Mouse (Mus musculus): ENCODE data around the gene Gm5868. TPM values are rescaled to one million over a fixed set of nuclear protein-coding genes. Genes with fewer than 3 reads are reported as not detected.

The Gm5868 gene
- 0.15 TPM in 2 replicates for polyA plus RNA-seq (2014; fragmentation: Nextera tagmentation; extraction: Ambion mirVana)

GRCm38 (mm10) chr5:72587192-72587681, at the start of gene Gm5868:
TSS of gene Gm5868 (minus strand) at chr5:72587551.
- H3K4me2 ChIP-seq (ENCODE audit: low read length), result peak within 1 kb of the TSS; percentile 78
- H3K4me3 ChIP-seq (ENCODE audit: control insufficient read depth in 1 of 2, insufficient read depth in 1 of 2, low read depth in 1 of 2, low read length in 2 of 2), result peak within 1 kb of the TSS; percentile 43 to 45
- no peaks in the 10 kb centered on the region for H3K9me3 ChIP-seq (ENCODE audit: control insufficient read depth, low read length)
- H3K27ac ChIP-seq (replicated peaks in 1 of 2; ENCODE audit: control insufficient read depth in 1 of 2, insufficient read depth in 1 of 2, low read depth in 2 of 2, low read length in 2 of 2), result no peak within 1 kb of the TSS
- H3K36me3 ChIP-seq (ENCODE audit: control insufficient read depth, insufficient read depth, low read length), result no peaks in the 10 kb centered on the region
- peaks cover 25% of the 10 kb centered on the region for H3K27me3 ChIP-seq (ENCODE audit: control insufficient read depth, insufficient read depth, low read length)
- H3K4me1 ChIP-seq (ENCODE audit: control insufficient read depth in 2 of 2, insufficient read depth in 2 of 2, low read length in 2 of 2), result peaks cover 0 to 7% of the 10 kb centered on the region in 2 experiments; a peak in 1 of 4 replicates
- no peak for ATAC-seq (ENCODE audit: insufficient number of reproducible peaks, insufficient read depth, low FRiP score, low read depth)
- 2% methylated on average over 37 of the region's 38 CpGs for whole genome bisulfite sequencing
- 0 out of 2 replicates have a peak within 1 kb of the TSS, but pooled peaks have one; percentile 21 for H3K9ac ChIP-seq (ENCODE audit: low read length)

GRCm38 (mm10) chr5:72636576-72636975, 49.2 kb upstream of the Gm5868 start:
- Histone ChIP-seq H3K27me3 (ENCODE audit: control insufficient read depth, insufficient read depth, low read length) (no peaks in the 10 kb centered on the region), H3K9me3 (ENCODE audit: control insufficient read depth, low read length) (no peaks in the 10 kb centered on the region), H3K27ac (replicated peaks in 1 of 2; ENCODE audit: control insufficient read depth in 1 of 2, insufficient read depth in 1 of 2, low read depth in 2 of 2, low read length in 2 of 2) (no peak overlapping the region), H3K4me3 (ENCODE audit: control insufficient read depth in 1 of 2, insufficient read depth in 1 of 2, low read depth in 1 of 2, low read length in 2 of 2) (no peak overlapping the region), H3K36me3 (ENCODE audit: control insufficient read depth, insufficient read depth, low read length) (no peaks in the 10 kb centered on the region), H3K4me1 (ENCODE audit: control insufficient read depth in 2 of 2, insufficient read depth in 2 of 2, low read length in 2 of 2) (no peaks in the 10 kb centered on the region), H3K9ac (ENCODE audit: low read length) (no peak overlapping the region), H3K4me2 (ENCODE audit: low read length) (no peak overlapping the region)
- 76% methylated on average over 3 of the region's 3 CpGs for WGBS
- ATAC-seq (ENCODE audit: insufficient number of reproducible peaks, insufficient read depth, low FRiP score, low read depth), result no peak

- no peak overlapping the region for H3K27ac ChIP-seq (replicated peaks in 1 of 2; ENCODE audit: control insufficient read depth in 1 of 2, insufficient read depth in 1 of 2, low read depth in 2 of 2, low read length in 2 of 2)
Measured at GRCm38 (mm10) chr5:72636122-72636521, 48.8 kb upstream of the Gm5868 start.

GRCm38 (mm10) chr5:72634791-72635271, 47.5 kb upstream of the Gm5868 start:
- Histone ChIP-seq H3K9me3 (ENCODE audit: control insufficient read depth, low read length) (no peaks in the 10 kb centered on the region), H3K4me2 (ENCODE audit: low read length) (no peak overlapping the region), H3K4me1 (ENCODE audit: control insufficient read depth in 2 of 2, insufficient read depth in 2 of 2, low read length in 2 of 2) (no peaks in the 10 kb centered on the region), H3K27ac (replicated peaks in 1 of 2; ENCODE audit: control insufficient read depth in 1 of 2, insufficient read depth in 1 of 2, low read depth in 2 of 2, low read length in 2 of 2) (no peak overlapping the region), H3K27me3 (ENCODE audit: control insufficient read depth, insufficient read depth, low read length) (no peaks in the 10 kb centered on the region), H3K4me3 (ENCODE audit: control insufficient read depth in 1 of 2, insufficient read depth in 1 of 2, low read depth in 1 of 2, low read length in 2 of 2) (no peak overlapping the region), H3K36me3 (ENCODE audit: control insufficient read depth, insufficient read depth, low read length) (no peaks in the 10 kb centered on the region), H3K9ac (ENCODE audit: low read length) (no peak overlapping the region)
- no peak for ATAC-seq (ENCODE audit: insufficient number of reproducible peaks, insufficient read depth, low FRiP score, low read depth)
- 71% methylated on average over 9 of the region's 9 CpGs for WGBS

More at GRCm38 (mm10) chr5:72636122-72636521, 48.8 kb upstream of the Gm5868 start:
- no peaks in the 10 kb centered on the region for H3K4me1 ChIP-seq (ENCODE audit: control insufficient read depth in 2 of 2, insufficient read depth in 2 of 2, low read length in 2 of 2)
- 45% methylated on average over 3 of the region's 3 CpGs for WGBS
- no peaks in the 10 kb centered on the region for H3K36me3 ChIP-seq (ENCODE audit: control insufficient read depth, insufficient read depth, low read length)
- H3K4me2 ChIP-seq (ENCODE audit: low read length), result no peak overlapping the region
- H3K27me3 ChIP-seq (ENCODE audit: control insufficient read depth, insufficient read depth, low read length), result no peaks in the 10 kb centered on the region
- ATAC-seq (ENCODE audit: insufficient number of reproducible peaks, insufficient read depth, low FRiP score, low read depth), result no peak
- no peak overlapping the region for H3K9ac ChIP-seq (ENCODE audit: low read length)
- H3K9me3 ChIP-seq (ENCODE audit: control insufficient read depth, low read length), result no peaks in the 10 kb centered on the region
- H3K4me3 ChIP-seq (ENCODE audit: control insufficient read depth in 1 of 2, insufficient read depth in 1 of 2, low read depth in 1 of 2, low read length in 2 of 2), result no peak overlapping the region

GRCm38 (mm10) chr5:72630026-72630425, 42.7 kb upstream of the Gm5868 start:
- Histone ChIP-seq H3K9ac (ENCODE audit: low read length) (no peak overlapping the region), H3K27me3 (ENCODE audit: control insufficient read depth, insufficient read depth, low read length) (no peaks in the 10 kb centered on the region), H3K4me2 (ENCODE audit: low read length) (no peak overlapping the region), H3K4me3 (ENCODE audit: control insufficient read depth in 1 of 2, insufficient read depth in 1 of 2, low read depth in 1 of 2, low read length in 2 of 2) (no peak overlapping the region), H3K36me3 (ENCODE audit: control insufficient read depth, insufficient read depth, low read length) (no peaks in the 10 kb centered on the region), H3K9me3 (ENCODE audit: control insufficient read depth, low read length) (no peaks in the 10 kb centered on the region), H3K27ac (replicated peaks in 1 of 2; ENCODE audit: control insufficient read depth in 1 of 2, insufficient read depth in 1 of 2, low read depth in 2 of 2, low read length in 2 of 2) (no peak overlapping the region), H3K4me1 (ENCODE audit: control insufficient read depth in 2 of 2, insufficient read depth in 2 of 2, low read length in 2 of 2) (no peaks in the 10 kb centered on the region)
- 71% methylated on average over 6 of the region's 6 CpGs for WGBS
- ATAC-seq (ENCODE audit: insufficient number of reproducible peaks, insufficient read depth, low FRiP score, low read depth), result no peak

- no peak overlapping the region for H3K9ac ChIP-seq (ENCODE audit: low read length)
- H3K9me3 ChIP-seq (ENCODE audit: control insufficient read depth, low read length), result no peaks in the 10 kb centered on the region
- 69% methylated on average over 1 of the region's 1 CpGs for WGBS
- H3K4me3 ChIP-seq (ENCODE audit: control insufficient read depth in 1 of 2, insufficient read depth in 1 of 2, low read depth in 1 of 2, low read length in 2 of 2), result no peak overlapping the region
- H3K36me3 ChIP-seq (ENCODE audit: control insufficient read depth, insufficient read depth, low read length), result no peaks in the 10 kb centered on the region
- ATAC-seq (ENCODE audit: insufficient number of reproducible peaks, insufficient read depth, low FRiP score, low read depth), result no peak
- no peaks in the 10 kb centered on the region for H3K4me1 ChIP-seq (ENCODE audit: control insufficient read depth in 2 of 2, insufficient read depth in 2 of 2, low read length in 2 of 2)
- H3K27me3 ChIP-seq (ENCODE audit: control insufficient read depth, insufficient read depth, low read length), result no peaks in the 10 kb centered on the region
- H3K27ac ChIP-seq (replicated peaks in 1 of 2; ENCODE audit: control insufficient read depth in 1 of 2, insufficient read depth in 1 of 2, low read depth in 2 of 2, low read length in 2 of 2), result no peak overlapping the region
- no peak overlapping the region for H3K4me2 ChIP-seq (ENCODE audit: low read length)
Measured at GRCm38 (mm10) chr5:72621022-72621421, 33.7 kb upstream of the Gm5868 start.

GRCm38 (mm10) chr5:72617413-72617812, 30.1 kb upstream of the Gm5868 start:
- no peak overlapping the region for H3K27ac ChIP-seq (replicated peaks in 1 of 2; ENCODE audit: control insufficient read depth in 1 of 2, insufficient read depth in 1 of 2, low read depth in 2 of 2, low read length in 2 of 2)
- no peak for ATAC-seq (ENCODE audit: insufficient number of reproducible peaks, insufficient read depth, low FRiP score, low read depth)
- no peaks in the 10 kb centered on the region for H3K36me3 ChIP-seq (ENCODE audit: control insufficient read depth, insufficient read depth, low read length)
- H3K9ac ChIP-seq (ENCODE audit: low read length), result no peak overlapping the region
- H3K4me3 ChIP-seq (ENCODE audit: control insufficient read depth in 1 of 2, insufficient read depth in 1 of 2, low read depth in 1 of 2, low read length in 2 of 2), result no peak overlapping the region
- 72% methylated on average over 4 of the region's 4 CpGs for WGBS
- no peak overlapping the region for H3K4me2 ChIP-seq (ENCODE audit: low read length)
- H3K27me3 ChIP-seq (ENCODE audit: control insufficient read depth, insufficient read depth, low read length), result no peaks in the 10 kb centered on the region
- no peaks in the 10 kb centered on the region for H3K9me3 ChIP-seq (ENCODE audit: control insufficient read depth, low read length)
- H3K4me1 ChIP-seq (ENCODE audit: control insufficient read depth in 2 of 2, insufficient read depth in 2 of 2, low read length in 2 of 2), result no peaks in the 10 kb centered on the region

- Histone ChIP-seq H3K9ac (ENCODE audit: low read length) (no peak overlapping the region), H3K27me3 (ENCODE audit: control insufficient read depth, insufficient read depth, low read length) (no peaks in the 10 kb centered on the region), H3K9me3 (ENCODE audit: control insufficient read depth, low read length) (no peaks in the 10 kb centered on the region), H3K4me3 (ENCODE audit: control insufficient read depth in 1 of 2, insufficient read depth in 1 of 2, low read depth in 1 of 2, low read length in 2 of 2) (no peak overlapping the region), H3K27ac (replicated peaks in 1 of 2; ENCODE audit: control insufficient read depth in 1 of 2, insufficient read depth in 1 of 2, low read depth in 2 of 2, low read length in 2 of 2) (no peak overlapping the region), H3K36me3 (ENCODE audit: control insufficient read depth, insufficient read depth, low read length) (no peaks in the 10 kb centered on the region), H3K4me2 (ENCODE audit: low read length) (no peak overlapping the region), H3K4me1 (ENCODE audit: control insufficient read depth in 2 of 2, insufficient read depth in 2 of 2, low read length in 2 of 2) (peaks cover 0 to 3% of the 10 kb centered on the region in 2 experiments; a peak in 1 of 4 replicates)
- ATAC-seq (ENCODE audit: insufficient number of reproducible peaks, insufficient read depth, low FRiP score, low read depth), result no peak
- 92% methylated on average over 4 of the region's 4 CpGs for WGBS
Measured at GRCm38 (mm10) chr5:72603138-72603537, 15.8 kb upstream of the Gm5868 start.
